Mouse (Mus musculus) liver, embryonic 14.5 days (tissue): ENCODE measurements at regions not wholly inside any gene's neighbourhood (a gene's known extent, or its start where the extent isn't known, plus 50 kb on each side); places are given as distances from the start of the nearest gene placed in this dataset.

Experiments
- ATAC-seq: fragments of 200-750 bp; cut with Nextera tagmentation; 2 replicates; pipeline ENCODE4 v1.8.0; 2017; ENCODE audit warnings: moderate number of reproducible peaks, mild to moderate bottlenecking, moderate library complexity; ENCODE audit not compliant: insufficient read depth
- DNase-seq, 3 experiments: peaks; one replicate each; pipeline ENCODE4 v3.0.0-alpha.2; 2012 to 2013; ENCODE audit warnings: low read depth in 3 of 3, low spot score in 3 of 3
- H3K27ac ChIP-seq: fragments of 300-500 bp; sonication (generic); 2 replicates; pipeline ENCODE4 v1.5.1; 2014; ENCODE audit warnings: moderate library complexity, mild to moderate bottlenecking, control low read depth, inconsistent platforms
- H3K27me3 ChIP-seq: fragments of 300-500 bp; sonication (generic); 2 replicates; pipeline ENCODE4 v1.6.1; 2014; ENCODE audit warnings: mild to moderate bottlenecking, low read length, moderate library complexity; ENCODE audit not compliant: control insufficient read depth, insufficient read depth
- H3K36me3 ChIP-seq: fragments of 300-500 bp; sonication (generic); replicated peaks from 2 replicates; pipeline ENCODE4 v1.6.1; 2014; ENCODE audit warnings: low read depth; ENCODE audit not compliant: control insufficient read depth, insufficient read depth
- H3K4me1 ChIP-seq, 2 experiments: fragments of 200-500 bp in 1 of 2; fragments of 300-500 bp in 1 of 2; sonication (generic) in 1 of 2; replicated peaks; 2 replicates each; pipeline ENCODE4 v1.6.1; 2012 to 2014; ENCODE audit warnings: antibody characterized with exemption in 1 of 2, inconsistent platforms in 1 of 2, low read length in 1 of 2; ENCODE audit not compliant: control insufficient read depth in 2 of 2, insufficient read depth in 2 of 2
- H3K4me2 ChIP-seq: fragments of 300-500 bp; sonication (generic); 2 replicates; pipeline ENCODE4 v1.6.1; 2014; ENCODE audit warnings: low read depth, mild to moderate bottlenecking, control low read depth, moderate library complexity
- H3K4me3 ChIP-seq, 2 experiments: fragments of 200-500 bp in 1 of 2; fragments of 300-500 bp in 1 of 2; sonication (generic) in 1 of 2; 2 replicates each; pipeline ENCODE4 v1.5.1; 2012 to 2014; ENCODE audit warnings: low read depth in 2 of 2, low read length in 2 of 2, mild to moderate bottlenecking in 2 of 2, control low read depth in 1 of 2, inconsistent platforms in 1 of 2, moderate library complexity in 1 of 2; ENCODE audit not compliant: insufficient read depth in 1 of 2
- H3K9ac ChIP-seq: fragments of 300-500 bp; sonication (generic); replicated peaks from 2 replicates; pipeline ENCODE4 v1.6.1; 2014; ENCODE audit warnings: mild to moderate bottlenecking, control low read depth, moderate library complexity
- H3K9me3 ChIP-seq: fragments of 300-500 bp; sonication (generic); 2 replicates; pipeline ENCODE4 v1.6.1; 2016; ENCODE audit warnings: low read length, mixed read lengths; ENCODE audit not compliant: control insufficient read depth
- CTCF ChIP-seq: IDR thresholded peaks from 2 replicates; pipeline ENCODE4 v1.5.1; 2016; ENCODE audit warnings: antibody characterized with exemption, low read depth, control low read depth
- EP300 ChIP-seq: IDR thresholded peaks from 2 replicates; pipeline ENCODE4 v1.6.1; 2016; ENCODE audit warnings: antibody characterized with exemption, low read depth
- WGBS: fragments of 180-500 bp; shearing (Covaris S2); extraction: QIAGEN DNeasy Blood & Tissue Kit; methylation state at CpG from one replicate; pipeline ENCODE4 v1.1.7; 2014; ENCODE audit not compliant: insufficient replicate concordance; 5-methylcytosine and 5-hydroxymethylcytosine counted together

DNA sequence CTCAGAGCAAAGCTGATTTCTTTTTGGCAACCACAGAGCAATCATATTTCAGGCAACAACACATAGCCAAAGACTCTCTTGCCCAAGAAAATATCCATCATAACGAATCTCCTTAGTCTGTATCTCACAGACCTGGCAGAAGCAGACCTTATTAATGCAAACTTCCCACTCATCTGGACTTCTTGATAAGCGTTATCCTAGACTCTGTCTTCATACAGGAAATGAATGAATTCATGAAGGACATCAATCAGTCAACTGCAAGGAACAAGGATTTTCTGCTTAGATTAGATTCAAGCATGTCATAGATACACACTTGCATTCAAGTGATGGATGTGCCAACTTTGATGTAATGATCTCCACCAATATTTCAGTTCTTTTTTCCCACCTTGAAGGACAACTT, 488.1 kb upstream of the Gm26657 start:
- H3K27ac ChIP-seq, result no peak overlapping the region
- no peak overlapping the region for H3K4me2 ChIP-seq
- H3K9ac ChIP-seq, result no peak overlapping the region
- H3K4me3 ChIP-seq, result no peak overlapping the region
- no peaks in the 10 kb centered on the region for H3K36me3 ChIP-seq
- H3K4me1 ChIP-seq, result no peaks in the 10 kb centered on the region
- TF ChIP-seq CTCF, result no peak
- TF ChIP-seq EP300, result no peak
- H3K27me3 ChIP-seq, result no peaks in the 10 kb centered on the region
- no peak for ATAC-seq
- 31% methylated on average over 2 of the region's 2 CpGs for WGBS
- no peaks in the 10 kb centered on the region for H3K9me3 ChIP-seq
- DNase-seq, result no peak

DNA sequence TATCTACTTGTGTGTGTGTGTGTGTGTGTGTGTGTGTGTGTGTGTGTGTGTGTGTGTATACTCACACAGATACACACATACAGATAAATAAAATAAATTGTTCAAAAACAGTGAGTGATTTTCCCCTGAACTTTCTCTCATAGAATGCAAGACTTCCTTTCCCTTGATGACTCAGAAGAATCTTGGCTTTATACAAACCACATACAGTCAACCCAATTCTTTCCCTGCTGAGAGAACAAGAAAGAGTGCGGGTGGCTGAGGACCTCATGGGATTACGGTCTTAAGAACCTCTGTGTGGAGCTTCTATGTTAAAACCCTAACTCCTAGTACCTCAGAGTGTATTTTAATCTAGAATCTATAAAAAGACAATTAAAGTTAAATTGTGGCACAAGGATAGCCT, 489.3 kb upstream of the Gm26657 start:
- no peaks in the 10 kb centered on the region for H3K4me1 ChIP-seq
- H3K27ac ChIP-seq, result no peak overlapping the region
- H3K4me2 ChIP-seq, result no peak overlapping the region
- H3K9me3 ChIP-seq, result no peaks in the 10 kb centered on the region
- no peak overlapping the region for H3K9ac ChIP-seq
- DNase-seq (no peak), ATAC-seq (no peak)
- WGBS, result 68% methylated on average over 2 of the region's 2 CpGs
- no peak for TF ChIP-seq CTCF
- no peak for TF ChIP-seq EP300
- no peaks in the 10 kb centered on the region for H3K36me3 ChIP-seq
- H3K4me3 ChIP-seq, result no peak overlapping the region
- H3K27me3 ChIP-seq, result no peaks in the 10 kb centered on the region

DNA sequence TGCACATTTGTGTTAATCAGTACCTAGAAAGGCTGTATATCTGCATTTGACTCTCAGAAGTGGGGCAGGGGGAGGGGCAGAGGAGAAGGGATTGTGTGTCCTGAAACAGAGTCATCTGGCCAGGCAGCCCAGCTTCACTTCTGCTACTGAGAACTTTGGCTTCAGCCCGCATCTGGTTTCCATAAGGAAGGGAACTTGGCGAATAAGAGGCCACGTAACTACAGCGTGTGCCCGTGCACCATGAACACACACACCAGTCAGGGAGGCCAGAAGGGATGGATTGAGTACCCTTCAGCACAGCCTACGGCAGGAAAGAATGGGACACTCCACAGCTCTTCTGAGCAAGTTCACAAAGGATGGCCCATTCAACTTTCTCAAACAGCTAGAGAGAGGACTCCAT, 496.0 kb upstream of the Gm26657 start:
- Histone ChIP-seq H3K9ac (no peak overlapping the region), H3K4me2 (no peak overlapping the region), H3K4me3 (no peak overlapping the region), H3K27me3 (no peaks in the 10 kb centered on the region), H3K9me3 (no peaks in the 10 kb centered on the region), H3K27ac (no peak overlapping the region), H3K36me3 (no peaks in the 10 kb centered on the region), H3K4me1 (no peaks in the 10 kb centered on the region)
- ATAC-seq, result no peak
- no peak for DNase-seq
- TF ChIP-seq EP300 (no peak), CTCF (no peak)
- 68% methylated on average over 6 of the region's 6 CpGs for WGBS

- Histone ChIP-seq H3K9ac (no peak overlapping the region), H3K4me2 (no peak overlapping the region), H3K27me3 (no peaks in the 10 kb centered on the region), H3K4me1 (no peaks in the 10 kb centered on the region), H3K9me3 (no peaks in the 10 kb centered on the region), H3K27ac (no peak overlapping the region), H3K36me3 (no peaks in the 10 kb centered on the region), H3K4me3 (no peak overlapping the region)
- WGBS, result 64% methylated on average over 4 of the region's 4 CpGs
- ATAC-seq, result no peak
- TF ChIP-seq EP300, result no peak
- no peak for TF ChIP-seq CTCF
- DNase-seq, result no peak
These were observed 501.1 kb upstream of the Gm26657 start for GRCm38 (mm10) chr4:56238496-56239488.

DNA sequence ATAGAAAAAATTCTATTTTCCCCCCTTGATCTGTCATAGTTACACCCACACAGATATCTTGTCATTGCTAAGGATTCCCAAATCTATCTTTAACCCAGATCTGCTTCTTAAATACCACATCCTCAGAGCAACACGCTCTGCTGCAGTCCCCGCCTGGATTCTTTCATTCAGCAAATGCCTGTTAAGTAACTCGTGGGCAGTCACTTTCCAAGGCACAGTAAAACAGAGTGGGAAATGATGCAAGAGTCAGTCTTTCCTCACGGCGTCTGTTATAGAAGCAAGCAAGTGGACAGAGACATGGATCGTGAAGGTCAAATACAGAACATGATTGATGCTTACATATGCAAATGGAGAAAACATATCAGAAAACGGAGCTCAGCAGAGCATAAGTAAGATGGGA, 508.5 kb upstream of the Gm26657 start:
- Histone ChIP-seq H3K4me2 (no peak overlapping the region), H3K4me3 (no peak overlapping the region), H3K27me3 (no peaks in the 10 kb centered on the region), H3K36me3 (no peaks in the 10 kb centered on the region), H3K9ac (no peak overlapping the region), H3K9me3 (no peaks in the 10 kb centered on the region), H3K27ac (no peak overlapping the region), H3K4me1 (no peaks in the 10 kb centered on the region)
- ATAC-seq, result no peak
- no peak for DNase-seq
- TF ChIP-seq CTCF (no peak), EP300 (no peak)
- WGBS, result 45% methylated on average over 7 of the region's 7 CpGs
